Mouse (Mus musculus): ENCODE results near the gene Cdc45. TPM values are rescaled to one million over a fixed set of nuclear protein-coding genes. Genes with fewer than 3 reads are reported as not detected.

Gene Cdc45
- total and polyA plus RNA-seq, 3 experiments: 87.4 to 90.2 TPM; not detected in 1

GRCm38 (mm10) chr16:18766390-18766789 lies 45.4 kb downstream of the Cdc45 start:
- no peak for TF ChIP-seq TCF12 (IDR thresholded peaks at IDR 0.05; ENCODE audit: low read depth, low read length)
- TF ChIP-seq E2F4 (IDR thresholded peaks at IDR 0.05; ENCODE audit: borderline replicate concordance, low read depth, low read length): no peak
- TF ChIP-seq CTCF (IDR thresholded peaks at IDR 0.05 in 2 of 3, conservative IDR thresholded peaks at IDR 0.05 in 1 of 3; ENCODE audit: control insufficient read depth in 1 of 3, insufficient read depth in 1 of 3, low read depth in 2 of 3, low read length in 3 of 3, poor library complexity in 1 of 3, severe bottlenecking in 1 of 3): no peak
- H3K79me2 ChIP-seq (ENCODE audit: control insufficient read depth, insufficient read depth, low read length, poor library complexity): no peaks in the 10 kb centered on the region

GRCm38 (mm10) chr16:18762960-18763359 lies 48.8 kb downstream of the Cdc45 start:
- no peak for DNase-seq (ENCODE audit: low read depth, low spot score)
- Histone ChIP-seq H3K79me2 (ENCODE audit: control insufficient read depth, insufficient read depth, low read length, poor library complexity) (no peaks in the 10 kb centered on the region), H3K4me1 (ENCODE audit: control insufficient read depth in 1 of 2, insufficient read depth in 2 of 2, low read length in 2 of 2) (no peaks in the 10 kb centered on the region), H3K9me3 (replicated peaks; ENCODE audit: insufficient read depth, low read length) (no peaks in the 10 kb centered on the region), H3K36me3 (ENCODE audit: control insufficient read depth in 1 of 2, insufficient read depth in 2 of 2, low read length in 2 of 2) (no peaks in the 10 kb centered on the region), H3K27me3 (ENCODE audit: control insufficient read depth in 1 of 2, insufficient read depth in 2 of 2, low read length in 2 of 2) (peaks cover 6 to 8% of the 10 kb centered on the region in 2 experiments; a peak in 3 of 4 replicates), H3K4me3 (ENCODE audit: control insufficient read depth in 1 of 2, insufficient read depth in 1 of 2, low read depth in 2 of 2, low read length in 2 of 2) (no peak overlapping the region), H3K27ac (ENCODE audit: control insufficient read depth, low read depth, low read length) (no peak overlapping the region), H3K9ac (ENCODE audit: control insufficient read depth, low read depth, low read length, poor library complexity, severe bottlenecking) (no peak overlapping the region)
- TF ChIP-seq HCFC1 (IDR thresholded peaks at IDR 0.05; ENCODE audit: low read depth, low read length) (no peak), MAFK (IDR thresholded peaks at IDR 0.05; ENCODE audit: borderline replicate concordance, low read depth, low read length) (no peak), CHD2 (IDR thresholded peaks at IDR 0.05; ENCODE audit: low read length) (no peak), CTCF (IDR thresholded peaks at IDR 0.05 in 2 of 3, conservative IDR thresholded peaks at IDR 0.05 in 1 of 3; ENCODE audit: control insufficient read depth in 1 of 3, insufficient read depth in 1 of 3, low read depth in 2 of 3, low read length in 3 of 3, poor library complexity in 1 of 3, severe bottlenecking in 1 of 3) (no peak), ZMIZ1 (IDR thresholded peaks at IDR 0.05; ENCODE audit: low read depth, low read length) (no peak), ETS1 (IDR thresholded peaks at IDR 0.05; ENCODE audit: low read depth, low read length) (no peak), POLR2AphosphoS2 (IDR thresholded peaks at IDR 0.05; ENCODE audit: low read length) (no peak), MYB (IDR thresholded peaks at IDR 0.05; ENCODE audit: low read depth, low read length) (no peak), ELF1 (IDR thresholded peaks at IDR 0.05; ENCODE audit: low read depth, low read length) (no peak), GATA1 (IDR thresholded peaks at IDR 0.05; ENCODE audit: low read depth, low read length) (no peak), RCOR1 (IDR thresholded peaks at IDR 0.05; ENCODE audit: low read depth, low read length) (no peak), MEF2A (IDR thresholded peaks at IDR 0.05; ENCODE audit: extremely low read depth, insufficient replicate concordance, low read depth, low read length, poor library complexity, severe bottlenecking) (no peak)

More at GRCm38 (mm10) chr16:18766390-18766789, 45.4 kb downstream of the Cdc45 start:
- no peak for DNase-seq (ENCODE audit: low read depth, low spot score)
- Histone ChIP-seq H3K9ac (ENCODE audit: control insufficient read depth, low read depth, low read length, poor library complexity, severe bottlenecking) (no peak overlapping the region), H3K36me3 (ENCODE audit: control insufficient read depth in 1 of 2, insufficient read depth in 2 of 2, low read length in 2 of 2) (no peaks in the 10 kb centered on the region), H3K27ac (ENCODE audit: control insufficient read depth, low read depth, low read length) (no peak overlapping the region), H3K4me1 (ENCODE audit: control insufficient read depth in 1 of 2, insufficient read depth in 2 of 2, low read length in 2 of 2) (no peaks in the 10 kb centered on the region), H3K9me3 (replicated peaks; ENCODE audit: insufficient read depth, low read length) (no peaks in the 10 kb centered on the region), H3K4me3 (ENCODE audit: control insufficient read depth in 1 of 2, insufficient read depth in 1 of 2, low read depth in 2 of 2, low read length in 2 of 2) (no peak overlapping the region), H3K27me3 (ENCODE audit: control insufficient read depth in 1 of 2, insufficient read depth in 2 of 2, low read length in 2 of 2) (peaks cover 6 to 13% of the 10 kb centered on the region in 2 experiments)

GRCm38 (mm10) chr16:18761734-18762133 lies 50.1 kb downstream of the Cdc45 start:
- Histone ChIP-seq H3K27ac (ENCODE audit: control insufficient read depth, low read depth, low read length) (no peak overlapping the region), H3K27me3 (ENCODE audit: control insufficient read depth in 1 of 2, insufficient read depth in 2 of 2, low read length in 2 of 2) (peaks cover 3 to 9% of the 10 kb centered on the region in 2 experiments; a peak in 3 of 4 replicates)

More at GRCm38 (mm10) chr16:18761734-18762133, 50.1 kb downstream of the Cdc45 start:
- H3K9ac ChIP-seq (ENCODE audit: control insufficient read depth, low read depth, low read length, poor library complexity, severe bottlenecking): no peak overlapping the region
- no peak overlapping the region for H3K4me3 ChIP-seq (ENCODE audit: control insufficient read depth in 1 of 2, insufficient read depth in 1 of 2, low read depth in 2 of 2, low read length in 2 of 2)
- H3K79me2 ChIP-seq (ENCODE audit: control insufficient read depth, insufficient read depth, low read length, poor library complexity): no peaks in the 10 kb centered on the region
- no peaks in the 10 kb centered on the region for H3K4me1 ChIP-seq (ENCODE audit: control insufficient read depth in 1 of 2, insufficient read depth in 2 of 2, low read length in 2 of 2)
- H3K9me3 ChIP-seq (replicated peaks; ENCODE audit: insufficient read depth, low read length): no peaks in the 10 kb centered on the region
- no peak for DNase-seq (ENCODE audit: low read depth, low spot score)
- TF ChIP-seq SMC3 (IDR thresholded peaks at IDR 0.05; ENCODE audit: low read depth, low read length) (no peak), POLR2AphosphoS5 (IDR thresholded peaks at IDR 0.05; ENCODE audit: borderline replicate concordance, low read depth, low read length) (no peak), USF2 (IDR thresholded peaks at IDR 0.05; ENCODE audit: borderline replicate concordance in 1 of 2, insufficient read depth in 1 of 2, low read depth in 1 of 2, low read length in 2 of 2) (no peak), MAFK (IDR thresholded peaks at IDR 0.05; ENCODE audit: borderline replicate concordance, low read depth, low read length) (no peak), POLR2A (IDR thresholded peaks at IDR 0.05; ENCODE audit: control insufficient read depth in 1 of 2, insufficient read depth in 1 of 2, low read depth in 1 of 2, low read length in 2 of 2, poor library complexity in 1 of 2) (no peak), MXI1 (IDR thresholded peaks at IDR 0.05; ENCODE audit: low read depth, low read length) (no peak), GABPA (IDR thresholded peaks at IDR 0.05; ENCODE audit: low read depth, low read length) (no peak), ZNF384 (IDR thresholded peaks at IDR 0.05; ENCODE audit: low read depth, low read length) (no peak), ZKSCAN1 (IDR thresholded peaks at IDR 0.05; ENCODE audit: low read depth, low read length) (no peak), TAL1 (IDR thresholded peaks at IDR 0.05; ENCODE audit: low read length) (no peak), HCFC1 (IDR thresholded peaks at IDR 0.05; ENCODE audit: low read depth, low read length) (no peak)
- no peaks in the 10 kb centered on the region for H3K36me3 ChIP-seq (ENCODE audit: control insufficient read depth in 1 of 2, insufficient read depth in 2 of 2, low read length in 2 of 2)
